Mouse (Mus musculus) lung, postnatal 0 days (tissue): Measurements from ENCODE around the gene Fkbp10.

Source experiments
- CTCF ChIP-seq: IDR thresholded peaks from 2 replicates; pipeline ENCODE4 v1.5.1; 2016; ENCODE audit warnings: antibody characterized with exemption, mild to moderate bottlenecking
- EP300 ChIP-seq: IDR thresholded peaks from 2 replicates; pipeline ENCODE4 v1.6.1; 2016; ENCODE audit warnings: antibody characterized with exemption, mild to moderate bottlenecking, control low read depth

GRCm38 (mm10) chr11:100425851-100426250 is 10.4 kb downstream of the Fkbp10 start:
- TF ChIP-seq CTCF, result peak; percentile 78
- TF ChIP-seq EP300, result no peak
